Mouse (Mus musculus): ENCODE results near the gene 1700067K01Rik.

GRCm38 (mm10) chr8:83971661-83972060 lies 29.6 kb upstream of the 1700067K01Rik start:
- no peak for TF ChIP-seq CTCF (IDR thresholded peaks at IDR 0.05; ENCODE audit: insufficient read depth, low read depth, low read length)
- no peak for TF ChIP-seq POLR2A (IDR thresholded peaks at IDR 0.05; ENCODE audit: insufficient read depth, low read depth, low read length)

Data from olfactory bulb, adult 2 months (tissue).